Mouse (Mus musculus): ENCODE data around the gene Rsrc2.
"Not testable (repeated sequence)": the region's sequence is repeated elsewhere in the genome, so short reads cannot be mapped to it uniquely, and the experiment has no call there.

Gene Rsrc2

DNA sequence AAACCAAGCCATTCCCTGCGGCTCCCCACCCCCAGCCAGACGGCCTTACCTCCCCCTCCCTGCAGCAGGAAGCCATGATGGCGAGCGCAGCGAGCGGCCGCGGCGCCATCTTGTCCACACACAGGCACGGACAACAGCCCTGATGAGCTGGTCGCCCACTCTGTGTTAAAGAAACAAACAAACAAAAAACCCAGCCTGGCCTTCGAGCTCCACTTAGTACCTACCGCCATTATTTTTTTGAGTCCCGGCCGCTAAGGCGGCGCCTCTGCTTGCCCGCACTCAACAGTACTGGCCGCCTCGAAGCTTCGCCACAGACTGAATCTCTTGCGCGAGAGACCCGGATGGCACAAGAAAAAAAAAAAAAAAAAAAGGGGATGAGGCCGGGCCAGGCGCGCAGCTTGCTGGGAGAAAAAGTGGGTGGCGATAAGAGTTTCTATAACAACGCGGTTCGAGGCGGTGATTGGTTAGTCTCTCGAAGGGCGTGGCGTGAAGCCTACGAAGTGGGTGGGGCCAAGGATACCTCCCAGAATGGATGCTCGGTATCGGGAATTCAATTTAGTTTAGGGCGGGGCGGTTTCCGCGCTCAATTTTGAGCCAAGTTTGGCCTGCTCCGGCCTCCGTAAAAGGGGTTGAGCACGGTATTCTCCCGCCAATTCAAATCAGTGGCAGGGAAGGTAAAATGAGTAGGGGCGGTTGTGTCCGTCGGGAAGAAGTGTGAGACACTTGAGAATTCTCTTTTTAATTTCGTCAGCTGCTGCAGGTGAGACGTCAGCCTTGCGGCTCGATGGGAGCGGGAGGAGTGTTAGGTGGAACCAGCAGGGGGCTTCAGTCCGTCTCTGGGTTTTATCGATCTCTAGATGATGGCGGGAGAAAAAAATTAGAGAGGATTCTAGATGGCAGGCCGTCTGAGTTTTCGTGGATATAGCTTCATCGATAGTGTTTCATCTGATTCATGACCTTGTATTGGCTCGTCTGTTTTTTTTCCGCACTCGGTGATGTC lies at the start of gene Rsrc2, which contains the start of gene Kntc1:
Gene Rsrc2, minus strand, starts transcription at position 350 of the 1,000 bp plus-strand sequence.
Gene Kntc1, plus strand, starts transcription at position 652 of the 1,000 bp plus-strand sequence.
- DNase-seq (ENCODE audit: low spot score in 2 of 2), result peak; percentile 99

DNA sequence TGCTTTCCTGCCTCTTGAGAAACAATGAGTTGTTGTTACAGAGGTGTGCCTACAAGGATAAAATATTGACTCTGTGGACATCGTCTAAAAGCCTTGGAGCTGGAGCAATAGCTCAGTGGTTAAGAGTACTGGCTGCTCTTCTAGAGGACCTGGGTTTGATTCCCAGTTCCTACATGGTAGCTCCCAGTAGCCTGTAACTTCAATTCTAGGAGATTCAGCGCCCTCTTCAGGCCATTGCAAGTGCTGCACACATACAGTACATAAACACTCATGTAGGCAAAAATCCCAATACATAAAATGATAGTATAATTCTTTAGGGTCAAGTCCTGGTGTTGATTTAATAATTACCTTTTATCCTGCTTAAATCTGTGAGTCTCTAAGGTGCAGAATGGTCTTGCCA lies 43.9 kb upstream of the Rsrc2 start:
- no peak for DNase-seq (ENCODE audit: low spot score in 2 of 2)

DNA sequence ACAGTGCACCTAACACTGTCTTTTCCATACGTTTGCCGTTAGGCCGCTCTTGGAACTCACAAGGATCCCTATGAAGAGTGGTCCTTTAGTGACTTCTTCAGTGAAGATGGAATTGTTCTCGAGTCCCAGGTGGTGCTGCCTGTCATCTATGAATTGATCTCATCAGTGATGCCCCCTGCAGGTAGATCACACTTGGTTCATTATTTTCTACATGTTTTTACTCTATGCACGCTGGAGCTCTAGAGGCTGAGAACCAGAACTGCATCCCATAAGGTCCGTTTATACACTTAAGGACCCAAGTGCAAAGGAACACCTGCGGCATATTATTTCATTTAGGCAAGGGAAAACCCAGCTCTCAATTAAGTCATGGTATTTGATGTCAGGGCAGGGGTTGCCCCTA lies 39.8 kb upstream of the Rsrc2 start:
- no peak for DNase-seq (ENCODE audit: low spot score in 2 of 2)

- no peak for DNase-seq (ENCODE audit: low spot score in 2 of 2)
These were observed 32.6 kb upstream of the Rsrc2 start for GRCm38 (mm10) chr5:123781864-123782263.

DNA sequence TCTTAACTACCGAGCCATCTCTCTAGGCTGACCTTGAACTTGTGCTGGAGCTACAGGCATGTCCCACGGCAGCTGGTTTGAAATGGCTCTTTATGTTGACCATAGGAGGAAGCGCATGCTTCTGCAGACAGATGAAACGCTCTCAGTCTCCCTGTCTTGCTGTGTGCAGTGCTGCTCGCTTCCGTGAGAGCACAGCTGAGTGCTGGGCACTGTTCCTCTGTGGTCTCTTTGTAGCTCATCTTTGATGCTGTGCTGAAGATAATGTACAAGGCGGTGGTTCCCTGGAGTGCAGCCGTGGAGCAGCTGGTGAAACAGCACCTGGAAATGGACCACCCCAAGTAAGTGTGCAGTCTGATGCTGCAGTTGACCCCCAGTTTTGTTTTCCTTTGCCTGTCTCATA lies 31.5 kb upstream of the Rsrc2 start:
- no peak for DNase-seq (ENCODE audit: low spot score in 2 of 2)

- DNase-seq (ENCODE audit: low spot score in 2 of 2), result no peak
These were observed 24.2 kb upstream of the Rsrc2 start for GRCm38 (mm10) chr5:123773441-123773840.

DNA sequence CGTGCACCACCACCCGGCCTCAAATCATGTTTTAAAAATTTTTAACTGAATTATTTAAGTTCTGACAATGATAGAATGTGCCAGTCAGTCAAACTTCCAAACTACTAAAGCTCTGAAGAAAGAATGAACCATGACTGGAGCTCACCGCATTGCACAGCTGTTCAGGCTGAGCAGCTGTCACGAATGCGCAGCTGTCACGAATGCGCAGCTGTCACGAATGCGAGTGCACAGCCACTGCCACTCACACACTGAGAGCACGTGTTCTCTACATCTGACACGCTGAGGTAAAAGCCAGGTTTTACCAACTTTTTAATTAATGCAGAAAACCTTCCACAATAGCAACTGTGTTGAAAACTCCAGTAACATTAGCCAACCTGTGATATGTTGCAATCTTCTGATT lies 17.2 kb upstream of the Rsrc2 start:
- DNase-seq (ENCODE audit: low spot score in 2 of 2), result not testable (repeated sequence)

GRCm38 (mm10) chr5:123765506-123765905 lies 16.3 kb upstream of the Rsrc2 start:
- no peak for DNase-seq (ENCODE audit: low spot score in 2 of 2)

- no peak for DNase-seq (ENCODE audit: low spot score in 2 of 2)
These were observed 712 bp downstream of the Rsrc2 start for GRCm38 (mm10) chr5:123748339-123749064.

- DNase-seq (ENCODE audit: low spot score in 2 of 2), result no peak
These were observed 1.6 kb downstream of the Rsrc2 start for GRCm38 (mm10) chr5:123747604-123748003.

- no peak for DNase-seq (ENCODE audit: low spot score in 2 of 2)
These were observed 3.0 kb downstream of the Rsrc2 start for GRCm38 (mm10) chr5:123746253-123746652.

- no peak for DNase-seq (ENCODE audit: low spot score in 2 of 2)
These were observed 4.9 kb downstream of the Rsrc2 start for GRCm38 (mm10) chr5:123744358-123744757.

GRCm38 (mm10) chr5:123730981-123731380 lies 18.2 kb downstream of the Rsrc2 start:
- no peak for DNase-seq (ENCODE audit: low spot score in 2 of 2)

DNA sequence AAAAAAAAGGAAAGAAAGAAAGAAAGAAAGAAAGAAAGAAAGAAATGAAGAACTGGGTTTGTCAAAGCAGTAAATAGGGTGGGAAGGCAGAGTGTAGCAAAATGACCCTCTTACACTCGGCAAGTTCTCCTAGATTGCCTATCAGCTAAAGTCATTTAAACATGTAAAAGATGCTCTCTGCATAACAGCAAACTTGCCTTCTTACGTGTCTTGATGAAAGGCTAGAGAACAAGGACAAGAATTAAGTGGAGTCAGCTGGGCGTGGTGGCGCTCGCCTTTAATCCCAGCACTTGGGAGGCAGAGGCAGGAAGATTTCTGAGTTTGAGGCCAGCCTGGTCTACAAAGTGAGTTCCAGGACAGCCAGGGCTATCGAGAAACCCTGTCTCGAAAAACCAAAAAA lies 25.4 kb downstream of the Rsrc2 start:
- not testable (repeated sequence) for DNase-seq (ENCODE audit: low spot score in 2 of 2)

DNA sequence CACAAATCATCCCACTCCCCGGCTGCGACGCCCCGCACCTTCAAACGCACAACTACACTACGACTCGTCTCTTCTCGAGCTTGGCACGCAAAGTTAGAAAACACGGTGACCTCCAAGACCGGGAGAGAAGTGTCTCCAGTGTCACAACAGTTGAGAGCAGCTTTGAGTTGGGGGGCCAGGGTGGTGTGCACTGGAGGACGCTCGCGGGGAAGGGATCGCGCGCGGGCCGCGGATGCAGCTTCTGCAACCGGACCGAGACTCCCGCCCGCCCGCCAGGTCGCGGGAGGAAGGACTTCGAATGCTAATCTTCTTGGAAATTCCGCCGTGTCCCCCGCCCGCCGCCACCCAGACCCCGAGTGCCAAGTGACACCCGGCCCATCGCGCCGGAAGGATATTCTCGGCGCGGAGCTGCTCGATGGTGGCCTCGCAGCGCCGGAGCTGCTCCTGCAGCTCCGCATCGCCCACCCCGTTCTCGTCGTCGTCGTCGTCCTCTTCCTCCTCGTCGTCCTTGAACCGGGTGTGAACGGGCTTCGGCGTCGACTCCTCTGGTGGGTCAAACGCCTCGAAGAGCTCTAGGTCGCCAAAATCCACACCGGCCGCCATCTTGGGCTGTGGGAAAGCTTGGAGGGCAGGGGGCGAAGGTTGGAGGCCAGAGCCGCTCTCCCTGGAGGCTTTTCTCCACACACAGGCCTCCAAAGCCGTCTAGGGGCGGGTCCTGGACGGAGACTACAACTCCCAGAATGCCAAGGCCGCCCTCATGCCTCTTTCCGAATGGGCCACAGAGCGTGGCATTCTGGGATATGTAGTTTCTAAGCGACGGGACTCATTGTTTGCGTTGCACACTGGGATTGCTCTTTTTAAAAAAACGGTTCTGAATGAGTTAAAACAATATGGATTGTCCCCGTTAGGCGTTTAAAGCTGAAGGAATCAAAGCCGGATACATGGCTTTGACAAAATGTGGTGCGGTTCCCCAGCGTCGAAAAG lies 28.6 kb downstream of the Rsrc2 start, which contains the start of gene Zcchc8:
Gene Zcchc8, minus strand, starts transcription at position 773 of the 984 bp plus-strand sequence.
- peak; percentile 95 for DNase-seq (ENCODE audit: low spot score in 2 of 2)

- DNase-seq (ENCODE audit: low spot score in 2 of 2), result no peak
These were observed 34.6 kb downstream of the Rsrc2 start for GRCm38 (mm10) chr5:123714622-123715021.

DNA sequence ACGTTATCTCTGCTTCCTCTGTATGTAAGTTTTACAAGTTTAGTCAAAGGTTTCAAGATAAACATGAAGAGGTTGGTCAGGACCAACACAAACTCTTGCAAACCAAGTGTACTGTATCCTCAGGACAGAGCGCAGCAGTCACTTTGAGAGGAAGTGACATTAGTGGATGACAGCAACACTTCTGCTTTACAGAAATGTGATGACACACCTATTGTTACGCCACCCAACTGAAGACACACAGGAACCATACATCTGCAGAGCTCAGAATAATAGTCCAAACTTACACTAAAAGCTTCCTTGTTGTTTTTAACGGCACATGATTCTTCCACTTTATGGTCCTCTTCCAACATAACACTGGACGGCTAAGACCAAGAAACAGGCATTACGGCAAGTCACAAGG lies 35.4 kb downstream of the Rsrc2 start:
- no peak for DNase-seq (ENCODE audit: low spot score in 2 of 2)

DNA sequence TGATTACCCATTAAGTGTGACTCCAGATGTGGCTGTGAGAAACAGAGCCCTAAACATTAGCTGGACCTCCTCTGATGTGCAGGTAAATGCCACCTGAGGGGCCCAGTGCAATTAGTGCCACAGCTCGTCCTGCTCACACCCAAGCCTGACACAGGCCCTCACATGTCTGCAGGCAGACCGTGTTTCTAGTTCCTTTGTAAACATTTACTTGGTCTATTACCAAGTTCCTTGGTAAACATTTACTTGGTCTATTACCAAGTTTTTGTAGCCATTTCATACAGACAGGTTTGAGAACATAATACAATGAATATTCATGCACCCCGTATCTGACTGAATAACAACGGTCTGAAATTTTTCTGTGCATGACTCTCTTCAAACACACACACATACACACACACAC lies 39.6 kb downstream of the Rsrc2 start:
- DNase-seq (ENCODE audit: low spot score in 2 of 2), result no peak

DNA sequence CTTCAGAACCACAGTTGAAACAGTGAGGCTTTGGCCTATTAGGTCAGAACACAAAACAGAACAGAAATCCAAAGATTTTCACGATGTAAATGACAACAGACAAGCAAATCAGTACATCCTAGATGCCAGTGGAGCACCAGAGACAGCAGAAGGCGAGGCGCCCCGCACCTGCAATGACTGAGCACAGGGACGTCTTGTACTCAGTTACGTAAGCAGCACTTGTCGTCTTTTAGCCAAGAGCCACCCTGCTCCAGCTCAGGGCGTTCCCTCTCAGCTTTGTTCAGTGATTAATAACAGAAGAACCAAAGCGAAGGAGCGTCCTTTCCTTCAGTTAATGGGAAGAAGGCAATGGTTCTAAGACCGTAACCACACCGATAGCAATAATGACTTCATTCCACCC lies 40.6 kb downstream of the Rsrc2 start:
- DNase-seq (ENCODE audit: low spot score in 2 of 2), result no peak

- peak; percentile 21 to 34 for DNase-seq (ENCODE audit: low spot score in 2 of 2)
These were observed 48.6 kb downstream of the Rsrc2 start for GRCm38 (mm10) chr5:123700625-123701024.

DNA sequence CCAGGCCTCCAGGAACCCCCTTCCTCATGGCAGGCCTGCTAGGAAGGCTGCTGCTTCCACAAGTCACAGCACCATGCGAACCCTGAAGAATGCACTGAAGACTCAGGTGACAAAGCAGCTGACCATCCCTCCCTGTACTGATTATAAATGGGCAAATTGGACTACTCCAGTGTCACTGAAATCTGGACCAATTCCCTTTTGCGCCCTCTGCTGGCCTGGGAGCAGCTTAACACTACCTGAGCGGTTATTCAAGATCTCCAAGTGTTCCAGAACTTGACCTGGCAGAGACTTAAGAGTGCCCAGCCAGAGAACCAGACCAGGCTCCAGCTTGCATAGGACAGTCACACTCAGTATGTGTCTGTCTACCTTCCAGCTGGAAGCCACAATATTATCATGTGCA lies 50.0 kb downstream of the Rsrc2 start:
- DNase-seq (ENCODE audit: low spot score in 2 of 2), result peak in 1 of 2 experiments; percentile 48
